Mouse (Mus musculus): Measurements from ENCODE around the gene Dchs1. TPM values are rescaled to one million over a fixed set of nuclear protein-coding genes. Genes with fewer than 3 reads are reported as not detected.
"Not testable (repeated sequence)": the region's sequence is repeated elsewhere in the genome, so short reads cannot be mapped to it uniquely, and the experiment has no call there.

Dchs1 gene
- total RNA-seq, 2 experiments from 2014 or later: 4.5 to 4.6 TPM

- DNase-seq (ENCODE audit: low spot score in 2 of 2): not testable (repeated sequence)
These were observed 44.1 kb downstream of the Dchs1 start for GRCm38 (mm10) chr7:105743246-105743925.

GRCm38 (mm10) chr7:105742539-105743215 is 44.8 kb downstream of the Dchs1 start:
- not testable (repeated sequence) for DNase-seq (ENCODE audit: low spot score in 2 of 2)

DNA sequence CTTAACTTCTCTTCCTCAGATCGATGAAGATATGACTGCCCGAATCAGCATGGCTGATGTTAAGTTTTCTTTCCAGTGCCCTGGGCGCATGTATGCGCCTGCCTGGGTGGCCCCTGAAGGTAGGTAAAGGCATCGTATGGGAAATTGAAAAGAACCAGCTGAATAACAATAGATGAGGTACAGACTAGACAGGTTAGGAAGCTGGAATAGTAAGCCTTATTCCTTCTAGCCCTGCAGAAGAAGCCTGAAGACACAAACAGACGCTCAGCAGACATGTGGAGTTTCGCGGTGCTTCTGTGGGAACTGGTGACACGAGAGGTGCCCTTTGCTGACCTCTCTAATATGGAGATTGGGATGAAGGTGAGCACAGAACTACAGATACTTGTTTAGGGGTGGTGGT is 45.5 kb downstream of the Dchs1 start:
- DNase-seq (ENCODE audit: low spot score in 2 of 2): no peak

DNA sequence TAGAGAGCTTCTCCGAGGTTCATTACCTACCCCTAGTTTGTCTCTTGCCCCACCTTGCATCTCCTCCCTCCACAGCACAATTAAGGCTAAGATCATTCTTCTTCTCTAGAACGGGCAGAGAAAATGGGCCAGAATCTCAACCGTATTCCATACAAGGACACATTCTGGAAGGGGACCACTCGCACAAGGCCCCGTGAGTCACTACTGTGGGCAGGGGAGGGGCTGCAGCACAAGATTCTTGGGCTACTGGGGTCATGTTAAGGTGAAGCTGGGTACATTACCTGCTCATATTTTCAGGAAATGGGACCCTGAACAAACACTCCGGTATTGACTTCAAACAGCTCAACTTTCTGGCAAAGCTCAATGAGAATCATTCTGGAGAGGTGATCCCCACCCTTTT is 46.6 kb downstream of the Dchs1 start:
- no peak for DNase-seq (ENCODE audit: low spot score in 2 of 2)

GRCm38 (mm10) chr7:105740089-105740795 is 47.2 kb downstream of the Dchs1 start:
- no peak for DNase-seq (ENCODE audit: low spot score in 2 of 2)

- no peak for DNase-seq (ENCODE audit: low spot score in 2 of 2)
These were observed 48.5 kb downstream of the Dchs1 start for GRCm38 (mm10) chr7:105738948-105739347.

GRCm38 (mm10) chr7:105738286-105738685 is 49.2 kb downstream of the Dchs1 start:
- DNase-seq (ENCODE audit: low spot score in 2 of 2): no peak

- no peak for DNase-seq (ENCODE audit: low spot score in 2 of 2)
These were observed 49.8 kb downstream of the Dchs1 start for GRCm38 (mm10) chr7:105737648-105738047.

DNA sequence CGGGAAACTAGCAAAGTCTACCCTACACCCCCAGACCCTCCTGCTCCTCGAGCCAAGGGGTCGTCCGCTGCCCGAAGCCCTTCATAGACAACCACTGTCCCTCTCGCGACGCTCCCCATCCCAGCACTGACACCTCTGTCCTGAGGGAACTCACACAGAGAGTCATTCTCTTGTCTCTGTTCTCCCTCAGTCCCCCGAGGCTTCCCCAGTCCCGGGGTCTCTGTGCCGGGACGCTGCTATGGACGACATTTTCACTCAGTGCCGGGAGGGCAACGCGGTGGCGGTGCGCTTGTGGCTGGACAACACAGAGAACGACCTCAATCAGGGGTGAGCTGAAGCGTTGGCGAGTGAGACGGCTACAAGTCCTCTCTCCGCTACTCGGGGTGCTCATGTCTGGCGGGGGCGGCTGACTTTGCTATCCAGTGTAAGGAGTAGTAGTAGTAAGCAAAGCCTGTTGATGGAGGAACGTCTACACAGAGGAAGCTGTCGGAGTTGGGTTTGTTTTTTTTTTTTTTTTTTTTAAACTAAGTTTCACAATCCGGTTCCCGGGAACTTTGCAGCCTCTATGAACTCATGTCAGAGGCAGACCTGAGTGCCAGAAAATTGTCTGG is 50.4 kb downstream of the Dchs1 start, which contains the start of gene Rrp8:
Gene Rrp8, minus strand, starts transcription at position 475 of the 611 bp plus-strand sequence.
- peak; percentile 56 to 61 for DNase-seq (ENCODE audit: low spot score in 2 of 2)

DNA sequence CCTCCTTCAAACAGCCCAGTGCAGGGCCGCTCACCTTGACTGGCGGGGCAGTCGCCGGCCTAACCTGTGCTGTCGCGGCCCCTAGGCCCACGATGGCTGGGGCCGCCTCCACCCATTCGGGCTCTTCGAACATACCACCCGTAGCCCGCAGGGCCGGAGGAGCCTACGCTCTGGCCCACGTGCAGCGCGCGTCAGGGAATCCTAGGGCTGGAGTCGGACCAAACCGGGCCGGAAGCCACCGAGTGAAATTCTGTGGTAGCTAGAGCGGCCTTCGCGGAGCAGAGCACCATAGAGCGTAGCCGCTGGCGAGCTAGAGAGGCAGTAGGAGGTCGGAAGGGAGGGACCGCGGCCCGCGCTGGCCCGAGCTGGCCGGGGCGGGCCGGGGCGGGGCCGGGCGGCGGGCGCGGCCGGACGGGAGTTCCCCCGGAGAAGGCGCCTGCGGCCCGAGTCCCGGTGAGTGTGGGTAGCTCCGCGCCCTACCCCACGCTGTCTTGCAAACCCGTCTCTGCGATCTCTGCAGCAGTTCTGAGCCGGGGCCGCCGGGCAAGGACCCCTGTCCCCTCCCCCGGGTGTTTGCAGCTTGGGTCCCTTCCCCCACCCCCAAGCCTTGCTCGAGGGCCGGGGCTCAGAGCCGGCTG is 51.1 kb downstream of the Dchs1 start, which contains the start of gene Ilk:
Gene Ilk, plus strand, starts transcription at position 329 of the 638 bp plus-strand sequence.
- DNase-seq (ENCODE audit: low spot score in 2 of 2): peak; percentile 86 to 89

DNA sequence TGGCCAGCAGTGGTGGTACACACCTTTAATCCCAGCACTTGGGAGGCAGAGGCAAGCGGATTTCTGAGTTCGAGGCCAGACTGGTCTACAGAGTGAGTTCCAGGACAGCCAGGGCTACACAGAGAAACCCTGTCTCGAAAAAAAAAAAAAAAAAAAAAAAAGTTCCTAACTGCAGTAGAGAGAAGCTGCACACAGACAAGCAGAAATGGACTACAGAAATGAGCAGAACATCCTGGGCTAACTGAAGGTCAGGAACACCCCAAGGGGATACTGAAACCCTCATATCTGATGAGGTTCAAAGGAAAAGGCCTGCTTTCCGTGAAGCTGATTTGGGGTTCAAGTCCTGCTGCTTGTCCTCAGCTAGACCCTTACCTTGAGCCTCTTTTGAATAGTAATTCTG is 52.0 kb downstream of the Dchs1 start:
- not testable (repeated sequence) for DNase-seq (ENCODE audit: low spot score in 2 of 2)

GRCm38 (mm10) chr7:105734826-105735225 is 52.6 kb downstream of the Dchs1 start:
- no peak for DNase-seq (ENCODE audit: low spot score in 2 of 2)

GRCm38 (mm10) chr7:105733836-105734235 is 53.6 kb downstream of the Dchs1 start:
- no peak for DNase-seq (ENCODE audit: low spot score in 2 of 2)

DNA sequence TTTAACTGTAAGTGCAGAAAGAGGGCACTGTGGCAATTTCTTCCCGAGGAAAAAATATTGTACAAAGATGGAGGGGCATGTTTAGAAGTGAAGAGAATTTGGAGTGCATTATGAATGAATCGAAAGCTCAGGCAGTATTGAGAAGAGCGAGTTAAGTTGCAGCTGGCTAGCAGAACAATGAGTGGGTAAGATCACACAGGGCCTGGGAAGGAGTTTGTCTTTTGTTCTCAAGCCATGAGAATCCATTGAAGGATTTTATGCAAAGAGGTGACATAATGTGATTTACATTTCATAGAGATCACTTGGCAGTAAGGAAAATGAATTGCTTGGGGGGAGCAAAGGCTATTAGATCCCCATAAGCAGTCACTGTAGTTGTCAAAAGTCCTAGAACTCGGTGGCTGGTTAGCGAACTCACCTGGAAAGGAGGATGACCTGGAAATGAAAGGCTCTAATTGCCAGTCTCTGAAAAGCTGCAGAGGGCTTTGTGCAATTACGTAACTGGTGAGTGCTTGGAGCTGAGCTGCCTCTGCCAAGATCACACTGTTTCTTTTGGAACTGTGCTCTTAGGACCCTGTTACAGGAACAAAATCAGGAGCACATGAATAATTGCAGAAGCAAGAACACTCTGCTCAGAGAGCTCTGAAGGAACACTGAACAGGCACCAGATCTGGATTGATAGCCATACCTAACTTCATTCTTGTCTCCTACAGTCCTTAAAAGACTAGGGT is 58.6 kb downstream of the Dchs1 start:
- no peak for DNase-seq (ENCODE audit: low spot score in 2 of 2)

DNA sequence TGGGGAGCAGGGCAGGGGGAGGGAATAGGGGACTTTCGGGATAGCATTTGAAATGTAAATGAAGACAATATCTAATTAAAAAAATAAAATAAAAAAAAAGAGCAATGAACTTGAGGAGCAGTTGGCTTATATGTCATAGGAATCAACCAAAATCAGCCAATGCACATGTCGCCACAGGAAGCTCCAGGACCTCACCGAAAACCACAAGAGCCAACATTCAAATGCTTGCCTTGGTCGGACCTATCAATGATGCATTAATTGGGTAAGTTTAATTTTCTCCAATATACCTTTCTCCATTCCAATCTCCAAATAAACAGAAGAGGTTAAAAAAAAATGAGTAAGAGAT is 60.5 kb downstream of the Dchs1 start:
- no peak for DNase-seq (ENCODE audit: low spot score in 2 of 2)

DNA sequence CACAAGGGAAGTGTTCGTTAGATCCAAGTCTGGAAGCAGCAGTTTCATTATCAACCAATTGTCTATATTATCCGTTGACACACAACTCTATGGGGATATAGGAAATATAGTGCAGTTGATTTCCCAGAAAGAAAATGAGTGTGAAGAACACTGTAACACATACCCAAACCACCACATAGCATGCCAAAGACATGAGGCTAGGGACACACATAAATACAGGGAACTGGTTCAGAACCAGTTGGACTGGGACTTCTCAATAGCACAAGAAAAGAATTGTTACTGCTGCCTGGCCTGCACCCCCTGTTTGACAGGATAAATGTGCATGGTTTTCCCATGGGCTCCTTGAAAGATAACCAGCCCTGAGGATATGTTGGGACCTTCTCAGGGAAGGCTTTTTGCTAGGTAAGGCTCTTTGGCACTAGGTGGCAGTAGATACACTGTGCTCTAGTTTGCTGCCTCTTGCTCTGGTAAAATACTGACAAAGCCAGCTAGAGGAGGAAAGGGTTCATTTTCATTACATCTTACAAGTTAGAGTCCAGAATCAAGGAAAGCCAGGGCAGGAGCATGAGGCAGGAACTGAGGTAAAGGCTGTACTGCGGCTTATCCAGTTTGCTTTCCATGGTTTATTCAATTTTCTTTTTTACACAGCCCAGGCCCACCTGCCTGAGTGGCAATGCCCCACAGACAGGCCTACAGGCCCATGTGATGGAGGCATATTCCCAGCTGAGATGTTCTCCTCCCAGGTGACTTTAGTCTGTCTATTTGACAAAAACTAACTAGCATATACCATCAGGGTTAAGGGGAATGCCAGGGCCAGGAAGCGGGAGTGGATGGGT is 61.1 kb downstream of the Dchs1 start:
- no peak for DNase-seq (ENCODE audit: low spot score in 2 of 2)

DNA sequence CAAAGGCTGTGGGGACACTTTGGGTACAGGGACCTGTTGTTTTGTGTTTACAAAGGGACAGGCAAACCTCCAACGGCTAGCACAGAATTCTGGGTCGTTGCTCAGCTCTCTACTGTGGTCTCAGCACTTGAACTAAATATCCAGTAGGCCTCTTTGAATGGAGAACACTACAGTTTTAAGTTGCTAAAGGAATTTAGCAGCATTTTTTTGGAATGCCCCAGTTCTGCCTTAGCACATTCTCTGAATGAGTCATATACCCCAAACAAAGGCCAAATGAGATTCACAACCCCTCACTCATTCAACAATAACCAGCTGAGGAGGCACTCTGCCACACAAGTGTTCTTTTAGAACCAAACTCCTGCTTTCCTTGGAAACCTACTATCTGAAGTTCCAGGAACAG is 65.5 kb downstream of the Dchs1 start:
- DNase-seq (ENCODE audit: low spot score in 2 of 2): no peak

- DNase-seq (ENCODE audit: low spot score in 2 of 2): no peak
These were observed 72.1 kb downstream of the Dchs1 start for GRCm38 (mm10) chr7:105715366-105715765.

GRCm38 (mm10) chr7:105708733-105709132 is 78.7 kb downstream of the Dchs1 start:
- no peak for DNase-seq (ENCODE audit: low spot score in 2 of 2)

- DNase-seq (ENCODE audit: low spot score in 2 of 2): no peak
These were observed 83.6 kb downstream of the Dchs1 start for GRCm38 (mm10) chr7:105703816-105704215.

All from adrenal gland, adult 18-20 months (tissue).